Mouse (Mus musculus): Measurements from ENCODE around the gene Igfals.

GRCm38 (mm10) chr17:24894995-24895547, 29.3 kb downstream of the Igfals start, which contains the start of the genes Eme2 and Mrps34:
- TF ChIP-seq CTCF (IDR thresholded peaks at IDR 0.05; ENCODE audit: extremely low read depth, insufficient read length, insufficient replicate concordance, low read depth, low read length) (no peak), POLR2A (IDR thresholded peaks at IDR 0.05; ENCODE audit: low read depth, low read length) (no peak; the same call in 1 of the 2 replicates)

Data from small intestine, adult 2 months (tissue).